Mouse (Mus musculus) midbrain, postnatal 0 days (tissue): ENCODE results near the gene Tfap4. TPM values are rescaled to one million over a fixed set of nuclear protein-coding genes. Genes with fewer than 3 reads are reported as not detected.
"Not testable (repeated sequence)": the region's sequence is repeated elsewhere in the genome, so short reads cannot be mapped to it uniquely, and the experiment has no call there.

Experiments used
- ATAC-seq: fragments of 200-750 bp; cut with Nextera tagmentation; 2 replicates; pipeline ENCODE4 v1.8.0; 2017; ENCODE audit warnings: moderate number of reproducible peaks, mild to moderate bottlenecking, moderate TSS enrichment, moderate library complexity; ENCODE audit not compliant: low FRiP score
- DNase-seq: peaks from one replicate; pipeline ENCODE4 v3.0.0-alpha.2; 2015; ENCODE audit warnings: low spot score
- H3K27ac ChIP-seq: fragments of 300-500 bp; sonication (generic); 2 replicates; pipeline ENCODE4 v1.5.1; 2014; ENCODE audit warnings: low read depth, mild to moderate bottlenecking, low read length, mixed read lengths
- H3K27me3 ChIP-seq: fragments of 300-500 bp; sonication (generic); 2 replicates; pipeline ENCODE4 v1.6.1; 2014; ENCODE audit warnings: low read length, control low read depth, mixed read lengths; ENCODE audit not compliant: insufficient read depth
- H3K36me3 ChIP-seq: fragments of 300-500 bp; sonication (generic); 2 replicates; pipeline ENCODE4 v1.6.1; 2014; ENCODE audit warnings: low read length, control low read depth, mixed read lengths; ENCODE audit not compliant: insufficient read depth
- H3K4me1 ChIP-seq: fragments of 300-500 bp; sonication (generic); 2 replicates; pipeline ENCODE4 v1.6.1; 2014; ENCODE audit warnings: mild to moderate bottlenecking, control low read depth, antibody characterized with exemption, low read length, mixed read lengths; ENCODE audit not compliant: insufficient read depth
- H3K4me2 ChIP-seq: fragments of 300-500 bp; sonication (generic); 2 replicates; pipeline ENCODE4 v1.6.1; 2014; ENCODE audit warnings: low read depth, mild to moderate bottlenecking, low read length, mixed read lengths; ENCODE audit not compliant: poor library complexity, severe bottlenecking
- H3K4me3 ChIP-seq: fragments of 300-500 bp; sonication (generic); 2 replicates; pipeline ENCODE4 v1.5.1; 2014; ENCODE audit warnings: low read depth, mild to moderate bottlenecking, low read length, moderate library complexity
- H3K9ac ChIP-seq: fragments of 300-500 bp; sonication (generic); replicated peaks from 2 replicates; pipeline ENCODE4 v1.6.1; 2014; ENCODE audit warnings: mild to moderate bottlenecking, low read length, moderate library complexity, mixed read lengths; ENCODE audit not compliant: poor library complexity, severe bottlenecking
- H3K9me3 ChIP-seq: fragments of 300-500 bp; sonication (generic); 2 replicates; pipeline ENCODE4 v1.6.1; 2016; ENCODE audit warnings: low read length, control low read depth
- CTCF ChIP-seq: IDR thresholded peaks from 2 replicates; pipeline ENCODE4 v1.5.1; 2016; ENCODE audit warnings: antibody characterized with exemption, mild to moderate bottlenecking
- WGBS: fragments of 180-500 bp; shearing (Covaris S2); extraction: QIAGEN DNeasy Blood & Tissue Kit; methylation state at CpG from one replicate; pipeline ENCODE4 v1.1.7; 2014; 5-methylcytosine and 5-hydroxymethylcytosine counted together
- polyA plus RNA-seq: library from polyadenylated mRNA; unstranded; fragments of >200 nt; fragmentation: Nextera tagmentation; extraction: Ambion mirVana; gene quantifications from 2 replicates; pipeline ENCODE4 v1.2.1, GENCODE M21; 2015
- total RNA-seq: library from RNA; depleted of rRNA; stranded (reverse); fragments of >200 nt; gene quantifications from 2 replicates; pipeline ENCODE4 v1.2.3, GENCODE M21; 2014

Tfap4 gene
- total and polyA plus RNA-seq, 2 experiments from 2014 or later, result 5.2 to 6.7 TPM

DNA sequence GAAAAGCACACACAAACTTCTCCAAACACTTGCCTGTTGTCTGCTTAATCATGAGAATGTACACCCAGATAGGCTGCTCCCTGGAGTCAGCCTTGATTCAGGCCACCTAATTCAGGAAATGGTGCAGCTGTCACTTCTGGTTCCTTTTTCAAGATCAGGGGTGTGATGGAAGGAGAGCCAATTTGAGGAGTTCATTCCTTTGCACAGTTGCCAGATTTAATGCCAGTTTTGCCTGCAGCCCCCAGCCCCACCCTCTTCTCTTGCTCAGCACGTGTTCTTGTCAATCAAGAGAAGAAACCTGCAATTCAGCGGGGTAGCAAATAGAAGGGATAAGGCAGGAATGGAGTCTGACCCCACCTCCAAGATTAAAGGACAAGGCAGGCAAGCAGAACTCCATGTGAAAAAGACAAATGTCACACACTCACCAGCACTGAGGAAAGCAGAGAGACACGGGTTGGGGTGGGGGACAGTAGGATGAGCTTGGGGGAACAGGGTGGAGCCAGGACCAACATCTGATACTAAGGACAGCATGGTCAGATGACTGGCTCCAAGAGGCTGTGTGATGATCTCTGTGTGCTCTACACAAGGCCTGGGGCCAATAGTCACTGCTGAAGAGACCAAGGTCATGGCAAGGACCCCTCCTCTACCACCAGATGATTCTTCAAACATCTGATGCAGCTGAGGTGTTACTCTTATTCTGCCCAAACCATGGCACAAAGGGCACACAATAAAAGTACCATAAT is 21.9 kb downstream of the Tfap4 start:
- Histone ChIP-seq H3K4me2 (no peak overlapping the region), H3K36me3 (no peaks in the 10 kb centered on the region), H3K27me3 (no peaks in the 10 kb centered on the region), H3K27ac (no peak overlapping the region), H3K4me3 (no peak overlapping the region), H3K9me3 (no peaks in the 10 kb centered on the region), H3K9ac (no peak overlapping the region), H3K4me1 (no peaks in the 10 kb centered on the region)
- no peak for TF ChIP-seq CTCF
- DNase-seq, result no peak
- ATAC-seq, result no peak
- WGBS, result 69% methylated on average over 3 of the region's 3 CpGs

GRCm38 (mm10) chr16:4527373-4527772 is 32.3 kb downstream of the Tfap4 start:
- not testable (repeated sequence) for H3K9ac ChIP-seq, H3K27me3 ChIP-seq, H3K9me3 ChIP-seq, H3K27ac ChIP-seq, H3K4me1 ChIP-seq, DNase-seq, H3K4me2 ChIP-seq, H3K4me3 ChIP-seq, H3K36me3 ChIP-seq, ATAC-seq
- 93% methylated on average over 12 of the region's 12 CpGs for WGBS

DNA sequence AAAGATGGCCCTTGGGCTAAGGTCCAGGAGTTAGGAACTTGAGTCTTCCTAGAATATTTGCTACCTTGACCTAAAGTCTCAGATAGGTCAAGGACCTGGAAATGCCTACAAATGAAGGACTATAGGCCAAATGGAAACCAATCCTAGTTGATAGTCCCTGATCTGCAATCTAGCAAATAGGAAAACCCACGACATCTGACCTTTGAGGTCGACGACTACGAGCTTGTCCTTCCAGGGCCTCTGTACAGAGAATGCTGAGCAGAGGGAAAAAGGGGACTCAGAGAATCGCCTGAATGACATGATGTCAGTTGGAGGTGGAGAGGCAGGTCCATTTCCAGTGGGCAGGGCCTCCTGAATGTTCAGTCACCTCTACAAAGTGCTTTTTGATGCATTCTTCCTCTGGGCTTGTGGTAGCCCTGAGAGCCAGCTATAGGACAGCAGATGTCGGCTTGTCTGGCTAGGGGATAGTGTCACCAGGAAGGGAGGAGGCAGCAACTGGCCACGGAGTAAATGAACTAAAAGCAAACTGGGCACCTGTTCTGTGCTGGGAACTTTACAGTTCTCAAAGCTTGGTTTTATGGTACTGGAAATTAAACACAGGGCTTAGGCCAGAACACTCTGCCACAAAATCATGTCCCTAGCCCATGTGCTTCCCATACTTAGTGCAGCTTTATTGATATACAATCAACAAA is 36.2 kb downstream of the Tfap4 start:
- Histone ChIP-seq H3K36me3 (no peaks in the 10 kb centered on the region), H3K4me3 (no peak overlapping the region), H3K27ac (no peak overlapping the region), H3K9me3 (no peaks in the 10 kb centered on the region), H3K4me2 (no peak overlapping the region), H3K9ac (no peak overlapping the region), H3K27me3 (no peaks in the 10 kb centered on the region), H3K4me1 (0 out of 2 replicates have a peak, but pooled peaks cover 2% of the 10 kb centered on the region)
- ATAC-seq (no peak), DNase-seq (no peak)
- no peak for TF ChIP-seq CTCF
- WGBS, result 78% methylated on average over 7 of the region's 7 CpGs

DNA sequence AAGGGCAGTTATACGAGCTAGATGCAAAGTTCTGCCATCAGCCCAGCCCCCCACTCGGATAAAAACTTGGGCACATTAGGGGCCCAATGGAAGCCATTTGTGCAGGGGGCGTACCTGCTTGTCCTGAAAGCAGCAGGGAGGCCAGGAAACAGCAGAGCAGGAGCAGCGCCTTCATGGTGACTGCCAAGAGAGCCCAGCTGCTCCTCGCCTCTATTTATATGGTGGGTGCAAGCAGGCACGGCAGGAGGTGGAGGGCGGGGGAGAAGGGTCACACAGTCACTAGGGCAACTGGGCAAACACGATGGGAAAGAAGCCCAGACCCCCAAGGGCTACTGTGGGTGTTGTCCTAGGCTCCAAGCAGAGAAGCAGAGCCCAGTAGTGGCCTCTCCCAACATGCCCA is 36.8 kb downstream of the Tfap4 start:
- no peak overlapping the region for H3K9ac ChIP-seq
- TF ChIP-seq CTCF, result no peak
- ATAC-seq (no peak), DNase-seq (no peak)
- WGBS, result 61% methylated on average over 8 of the region's 8 CpGs
- H3K9me3 ChIP-seq, result no peaks in the 10 kb centered on the region
- H3K36me3 ChIP-seq, result no peaks in the 10 kb centered on the region
- no peak overlapping the region for H3K4me2 ChIP-seq
- H3K4me3 ChIP-seq, result no peak overlapping the region
- H3K27ac ChIP-seq, result no peak overlapping the region
- no peaks in the 10 kb centered on the region for H3K27me3 ChIP-seq
- H3K4me1 ChIP-seq, result 0 out of 2 replicates have a peak, but pooled peaks cover 2% of the 10 kb centered on the region

GRCm38 (mm10) chr16:4521735-4522530 is 37.7 kb downstream of the Tfap4 start:
- Histone ChIP-seq H3K27ac (no peak overlapping the region), H3K36me3 (no peaks in the 10 kb centered on the region), H3K4me1 (0 out of 2 replicates have a peak, but pooled peaks cover 2% of the 10 kb centered on the region), H3K27me3 (no peaks in the 10 kb centered on the region), H3K9ac (no peak overlapping the region), H3K4me3 (no peak overlapping the region), H3K9me3 (no peaks in the 10 kb centered on the region), H3K4me2 (no peak overlapping the region)
- no peak for TF ChIP-seq CTCF
- ATAC-seq (no peak), DNase-seq (no peak)
- 69% methylated on average over 5 of the region's 5 CpGs for WGBS
